Mouse (Mus musculus) gastrocnemius, postnatal 14 days (tissue): ENCODE measurements around the gene Cd209c. TPM values are rescaled to one million over a fixed set of nuclear protein-coding genes. Genes with fewer than 3 reads are reported as not detected.

Experiments
- DNase-seq: peaks from one replicate; pipeline ENCODE4 v3.0.0; 2021; ENCODE audit warnings: mixed read lengths
- intact Hi-C: fragments of 180-260 bp; cut with DNase I; formaldehyde crosslinking; loops from one replicate; pipeline ENCODE4 v1.15.1; 2025; ENCODE audit warnings: low total_unique reads
- long read RNA-seq, 2 experiments: library from polyadenylated mRNA; stranded (forward); transcript quantifications; one replicate each; pipeline ENCODE4 v2.0.0; 2021
- total RNA-seq, 2 experiments: library from RNA; stranded (reverse); gene quantifications; 2 replicates each; pipeline ENCODE4 v1.2.3; 2021

Cd209c gene
- not detected for total RNA-seq
- long read RNA-seq, experiment 1 = 0 reads
- long read RNA-seq, experiment 2 = 0 reads

DNA sequence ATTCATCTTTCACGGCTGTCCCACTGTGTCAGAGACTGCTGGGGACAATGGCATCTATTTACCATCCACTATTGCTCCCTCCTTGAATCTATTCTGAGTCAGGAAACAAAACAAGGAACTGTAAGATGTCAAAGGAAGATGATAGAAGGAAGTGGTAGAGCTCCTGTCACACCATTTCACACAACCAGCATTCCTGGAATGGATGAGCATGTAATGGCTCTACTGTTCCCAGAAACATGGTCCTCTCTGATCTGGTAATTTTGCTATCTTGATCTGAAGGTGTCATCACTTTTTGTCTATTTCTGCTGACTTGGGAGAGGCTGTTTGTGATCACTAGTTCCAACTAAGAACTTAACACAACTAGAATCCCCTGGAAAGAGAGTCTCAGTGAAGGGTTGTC is at the start of gene Cd209c:
Cd209c (minus strand) TSS at position 101 of the 400 bp plus-strand sequence.
- no peak for DNase-seq
- intact Hi-C loops = loop anchor here (5.0 kb wide), 1 partner anchor 232 kb away; the partner anchor contains the start of gene Clec4g

DNA sequence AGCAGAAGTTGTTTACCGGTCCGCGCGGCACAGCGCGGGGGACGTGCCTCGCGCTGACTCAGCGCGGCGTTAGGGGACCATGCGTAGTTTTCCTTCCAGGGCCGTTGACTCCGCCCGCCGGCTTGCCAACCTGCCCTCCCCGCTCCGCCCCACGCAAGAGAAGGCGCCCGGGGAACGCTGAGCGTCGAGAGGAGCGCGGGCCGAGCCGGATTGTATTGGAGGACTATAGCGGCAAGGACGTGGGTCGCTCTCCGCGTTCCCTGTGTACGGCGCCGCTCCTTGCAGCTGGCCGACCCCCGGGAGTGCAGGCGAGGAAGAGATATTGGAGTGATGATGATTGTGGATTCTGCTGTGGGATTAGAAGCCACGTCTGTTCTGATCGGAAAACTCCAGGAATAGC is 39.7 kb upstream of the Cd209c start:
- intact Hi-C loops = no loop called here
- DNase-seq = no peak

DNA sequence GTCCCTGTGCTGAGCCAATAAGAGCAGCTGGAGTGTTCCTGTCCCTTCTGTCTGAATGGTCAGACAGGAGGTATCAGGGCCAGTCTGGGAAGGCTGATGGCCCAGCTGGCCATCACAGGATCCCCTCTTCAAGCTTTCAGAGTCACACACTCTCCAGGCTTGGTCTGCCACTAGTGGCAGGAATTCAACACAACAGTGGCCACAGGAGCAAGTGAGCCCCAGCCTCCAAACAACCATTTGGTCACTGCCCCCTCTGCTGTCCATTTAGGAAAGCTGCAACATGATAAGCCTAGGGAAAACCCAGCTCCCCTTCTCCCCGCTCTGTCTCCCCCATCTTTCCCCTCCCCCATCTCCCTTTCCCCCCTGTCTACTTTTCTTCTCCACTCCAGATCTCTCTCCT is 1.5 kb upstream of the Cd209c start:
- peak; percentile 12 for DNase-seq
- intact Hi-C loops = loop anchor here (5.0 kb wide), 1 partner anchor 234 kb away; the partner anchor contains the start of gene Clec4g

DNA sequence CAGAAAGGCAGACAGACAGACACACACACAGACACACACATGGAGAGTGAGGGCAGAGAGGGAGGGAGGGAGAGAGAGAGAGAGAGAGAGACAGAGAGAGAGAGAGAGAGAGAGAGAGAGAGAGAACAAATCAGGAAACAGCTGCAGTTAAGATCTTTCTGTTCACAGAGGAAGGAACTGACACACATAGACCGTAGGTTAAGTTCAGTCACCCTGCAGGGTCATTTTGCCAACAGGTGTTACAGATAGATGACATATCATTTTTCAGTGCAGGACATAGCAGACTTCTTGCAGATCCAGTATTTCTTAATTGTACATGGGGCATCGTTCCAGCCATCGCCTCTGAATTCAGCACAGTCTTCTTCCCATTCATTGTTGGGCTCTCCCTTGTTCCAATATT is 14.5 kb downstream of the Cd209c start:
- DNase-seq = no peak
- intact Hi-C loops = no loop called here

DNA sequence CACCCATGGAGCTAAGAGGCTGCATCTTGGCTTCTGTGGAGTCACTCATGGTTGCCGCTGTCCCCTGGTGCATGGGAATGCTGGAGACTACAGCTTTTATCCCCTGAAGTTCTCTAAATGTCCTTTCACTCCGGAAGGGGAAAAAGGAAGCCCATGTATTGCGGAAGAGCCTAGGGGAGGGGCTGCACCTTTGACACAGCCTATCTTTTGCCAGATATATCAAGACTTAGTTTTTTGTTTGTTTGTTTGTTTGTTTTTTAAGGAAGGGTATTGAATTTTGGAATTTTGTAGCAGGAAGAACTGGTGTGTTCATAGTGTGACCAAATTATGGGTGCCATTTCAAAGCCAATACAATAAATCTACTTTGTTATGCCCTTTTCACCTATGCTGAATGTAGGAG is 27.8 kb downstream of the Cd209c start, which contains the start of gene Cd209b:
Cd209b (minus strand) TSS at position 101 of the 400 bp plus-strand sequence.
- DNase-seq = no peak
- intact Hi-C loops = no loop called here

Other genes starting within 250 kb of the Cd209c start
- gene Clec4g, start 234.1 kb downstream of the Cd209c start, total RNA-seq = under 1 TPM in 1 of 2 experiments, not detected in 1; 0.14 TPM
- not detected for gene Cd209a, start 205.8 kb downstream of the Cd209c start, total RNA-seq
- gene Cd209e, start 100.4 kb downstream of the Cd209c start, total RNA-seq = not detected
- gene Cd209d, start 76.2 kb downstream of the Cd209c start, total RNA-seq = under 1 TPM in 1 of 2 experiments, not detected in 1; 0.24 TPM
- 1 to 10 TPM in 1 of 2 experiments, under 1 TPM in 1; 0.86 to 1.7 TPM for gene Cd209b, start 27.9 kb downstream of the Cd209c start, total RNA-seq
- 1 to 10 TPM; 1.2 to 2.8 TPM for gene Cd209f, start 151.1 kb upstream of the Cd209c start, total RNA-seq
- gene Cd209g, start 179.4 kb upstream of the Cd209c start, total RNA-seq = under 1 TPM in 1 of 2 experiments, not detected in 1; 0.45 TPM
- gene Evi5l, start 211.8 kb upstream of the Cd209c start, total RNA-seq = 10 to 100 TPM; 11.1 to 12.4 TPM